Mouse (Mus musculus) C2C12 (cell line): Measurements from ENCODE around the gene Rbm47. TPM values are rescaled to one million over a fixed set of nuclear protein-coding genes. Genes with fewer than 3 reads are reported as not detected.

Source experiments
- H3K27me3 ChIP-seq: one replicate; pipeline ENCODE4 v1.6.1; 2011; ENCODE audit not compliant: control insufficient read depth, insufficient read depth, insufficient read length
- H3K36me3 ChIP-seq: one replicate; pipeline ENCODE4 v1.6.1; 2011; ENCODE audit not compliant: control insufficient read depth, insufficient read depth
- H3K4me3 ChIP-seq: one replicate; pipeline ENCODE4 v1.5.1; 2011; ENCODE audit warnings: mild to moderate bottlenecking, control low read depth; ENCODE audit not compliant: poor library complexity, insufficient read depth, severe bottlenecking
- H3K79me2 ChIP-seq: one replicate; pipeline ENCODE4 v1.6.1; 2011; ENCODE audit not compliant: control insufficient read depth, insufficient read depth
- H3K79me3 ChIP-seq: one replicate; pipeline ENCODE4 v1.6.1; 2011; ENCODE audit warnings: low read depth, control low read depth
- H3ac ChIP-seq: one replicate; pipeline ENCODE3; 2011; ENCODE audit warnings: low read depth; ENCODE audit not compliant: control insufficient read depth, insufficient read length
- CEBPB ChIP-seq: IDR thresholded peaks from one replicate; pipeline ENCODE4 v1.6.1; 2011; ENCODE audit warnings: low read depth, mild to moderate bottlenecking, control low read depth, moderate library complexity
- CTCF ChIP-seq: IDR thresholded peaks from one replicate; pipeline ENCODE4 v1.5.1; 2011; ENCODE audit not compliant: control insufficient read depth, insufficient read depth, insufficient read length
- FOSL1 ChIP-seq: IDR thresholded peaks from one replicate; pipeline ENCODE4 v1.8.0; 2011; ENCODE audit warnings: mild to moderate bottlenecking, low read length; ENCODE audit not compliant: poor library complexity, insufficient read depth, severe bottlenecking
- MAX ChIP-seq: IDR thresholded peaks from one replicate; pipeline ENCODE4 v1.6.1; 2011; ENCODE audit warnings: mild to moderate bottlenecking, control low read depth
- MYOD1 ChIP-seq: IDR thresholded peaks from one replicate; pipeline ENCODE4 v1.6.1; 2011; ENCODE audit warnings: low read depth; ENCODE audit not compliant: control insufficient read depth, insufficient read length
- MYOG ChIP-seq: IDR thresholded peaks from one replicate; pipeline ENCODE4 v1.6.1; 2011; ENCODE audit not compliant: control insufficient read depth, insufficient read length; ENCODE audit errors: extremely low read depth
- USF1 ChIP-seq: IDR thresholded peaks from one replicate; pipeline ENCODE4 v1.6.1; 2011; ENCODE audit warnings: low read depth, mild to moderate bottlenecking, control low read depth, moderate library complexity
- polyA plus RNA-seq: library from polyadenylated mRNA; unstranded; fragments of >200 nt; fragmentation: generic; extraction: Trizol; gene quantifications from one replicate; pipeline ENCODE4 v1.2.1, GENCODE M21; 2012; ENCODE audit warnings: missing spikeins

Gene Rbm47
- polyA plus RNA-seq, 1 experiment: 0.16 TPM

- H3K36me3 ChIP-seq: no peaks in the 10 kb centered on the region
- H3K79me3 ChIP-seq: no peaks in the 10 kb centered on the region
- H3K27me3 ChIP-seq: no peaks in the 10 kb centered on the region
- TF ChIP-seq MAX (no peak), CTCF (no peak), FOSL1 (no peak), USF1 (no peak), MYOG (no peak), CEBPB (no peak), MYOD1 (no peak)
- H3K79me2 ChIP-seq: no peaks in the 10 kb centered on the region
- H3ac ChIP-seq: no peak overlapping the region
- no peak overlapping the region for H3K4me3 ChIP-seq
Measured at GRCm38 (mm10) chr5:66139634-66140295, 33.2 kb downstream of the Rbm47 start.

GRCm38 (mm10) chr5:66139171-66139570 is 33.7 kb downstream of the Rbm47 start:
- no peaks in the 10 kb centered on the region for H3K36me3 ChIP-seq
- H3K4me3 ChIP-seq: no peak overlapping the region
- H3K79me2 ChIP-seq: no peaks in the 10 kb centered on the region
- no peaks in the 10 kb centered on the region for H3K79me3 ChIP-seq
- no peak overlapping the region for H3ac ChIP-seq
- no peak for TF ChIP-seq CTCF
- TF ChIP-seq CEBPB: no peak
- TF ChIP-seq USF1: no peak
- no peak for TF ChIP-seq MAX
- TF ChIP-seq MYOG: no peak
- no peak for TF ChIP-seq FOSL1
- no peak for TF ChIP-seq MYOD1
- H3K27me3 ChIP-seq: no peaks in the 10 kb centered on the region

GRCm38 (mm10) chr5:66138597-66138996 is 34.3 kb downstream of the Rbm47 start:
- H3K79me3 ChIP-seq: no peaks in the 10 kb centered on the region

DNA sequence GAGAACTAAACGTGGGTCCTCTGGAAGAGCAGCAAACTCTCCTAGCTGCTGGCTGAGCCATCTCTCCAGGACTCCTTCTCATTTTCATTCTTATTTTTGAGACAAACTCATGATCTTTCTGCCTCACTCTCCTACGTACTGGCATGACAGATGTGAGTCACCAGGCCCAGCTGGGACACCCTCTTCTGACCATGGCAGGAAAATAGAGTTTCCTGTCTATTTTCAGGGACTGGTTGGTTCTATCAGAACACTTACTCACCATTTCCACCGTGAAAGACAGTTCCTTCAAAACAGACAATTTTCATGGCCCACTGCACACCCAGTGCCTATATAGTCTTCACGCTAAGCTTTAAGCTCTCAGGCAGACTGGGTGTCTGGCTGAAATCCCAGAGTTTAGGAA is 35.7 kb downstream of the Rbm47 start:
- Histone ChIP-seq H3K27me3 (no peaks in the 10 kb centered on the region), H3K79me2 (no peaks in the 10 kb centered on the region), H3K79me3 (no peaks in the 10 kb centered on the region), H3ac (no peak overlapping the region), H3K36me3 (no peaks in the 10 kb centered on the region), H3K4me3 (no peak overlapping the region)
- TF ChIP-seq MYOD1 (no peak), MYOG (no peak), FOSL1 (no peak), CTCF (no peak), USF1 (no peak), CEBPB (no peak), MAX (no peak)

More at GRCm38 (mm10) chr5:66138597-66138996, 34.3 kb downstream of the Rbm47 start:
- TF ChIP-seq CTCF (no peak), MYOD1 (no peak), MYOG (no peak), CEBPB (no peak), MAX (no peak), USF1 (no peak), FOSL1 (no peak)
- no peaks in the 10 kb centered on the region for H3K79me2 ChIP-seq
- no peaks in the 10 kb centered on the region for H3K27me3 ChIP-seq
- H3K36me3 ChIP-seq: no peaks in the 10 kb centered on the region
- no peak overlapping the region for H3K4me3 ChIP-seq
- no peak overlapping the region for H3ac ChIP-seq

- Histone ChIP-seq H3ac (no peak overlapping the region), H3K79me2 (no peaks in the 10 kb centered on the region), H3K27me3 (no peaks in the 10 kb centered on the region), H3K79me3 (no peaks in the 10 kb centered on the region), H3K36me3 (no peaks in the 10 kb centered on the region), H3K4me3 (no peak overlapping the region)
- no peak for TF ChIP-seq MAX
- TF ChIP-seq CEBPB: no peak
- no peak for TF ChIP-seq MYOD1
- no peak for TF ChIP-seq FOSL1
- no peak for TF ChIP-seq USF1
- TF ChIP-seq MYOG: no peak
Measured at GRCm38 (mm10) chr5:66135853-66136210, 37.1 kb downstream of the Rbm47 start.
